Mouse (Mus musculus) lung, postnatal 0 days (tissue): Measurements from ENCODE around the gene Ap3d1.

Source experiments
- CTCF ChIP-seq: IDR thresholded peaks from 2 replicates; pipeline ENCODE4 v1.5.1; 2016; ENCODE audit warnings: antibody characterized with exemption, mild to moderate bottlenecking
- EP300 ChIP-seq: IDR thresholded peaks from 2 replicates; pipeline ENCODE4 v1.6.1; 2016; ENCODE audit warnings: antibody characterized with exemption, mild to moderate bottlenecking, control low read depth

GRCm38 (mm10) chr10:80777123-80777522 is 35.1 kb upstream of the Ap3d1 start:
- TF ChIP-seq CTCF (no peak), EP300 (no peak)
